Comparison of ENCODE assay signal across 25 mouse cellular contexts in the genomic region with DNA sequence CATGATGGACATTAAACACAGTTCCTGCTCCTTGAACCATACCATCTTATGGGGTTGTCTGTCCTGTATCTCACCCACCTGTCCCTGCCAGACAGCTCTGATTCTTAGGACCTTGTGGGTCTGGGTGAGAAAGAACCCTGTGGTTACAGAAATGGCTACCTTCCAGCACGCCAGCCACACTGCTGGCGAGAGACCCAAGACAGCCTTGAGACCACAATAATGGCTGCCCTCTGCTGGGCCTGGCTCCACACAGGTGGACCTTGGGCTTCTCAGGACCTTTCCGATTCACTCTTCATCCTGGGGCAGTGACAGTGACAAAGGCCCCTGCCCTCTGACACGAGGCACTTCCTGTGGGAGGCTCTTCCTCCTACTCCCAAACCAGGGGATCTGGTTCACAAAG. TPM values are rescaled to one million over a fixed set of nuclear protein-coding genes. Genes with fewer than 3 reads are reported as not detected.
A peak's percentile ranks its signal among the peaks of the same experiment; 100 is the strongest.
DNase-seq lines count a peak whose midpoint lies in the region; ATAC-seq and TF ChIP-seq lines count a peak whose summit lies in the region.
"Had no signal": no experiment of that assay in that cellular context is flagged by ENCODE, and none has a peak within 500 bp of the region (broad histone marks: within the 10 kb centered on the region; RNA-seq: fewer than 3 reads in every experiment).

No protein-coding gene starts in this region.

- H3K9me3 ChIP-seq in hindbrain, postnatal 0 days (ENCODE audit: low read length): no peaks in the 10 kb centered on the region
- no peaks in the 10 kb centered on the region for H3K9me3 ChIP-seq in hindbrain, embryonic 16.5 days (ENCODE audit: control insufficient read depth, low read length)
- H3K9me3 ChIP-seq in heart, embryonic 14.5 days (ENCODE audit: control insufficient read depth, low read length): no peaks in the 10 kb centered on the region
- H3K9me3 ChIP-seq: embryonic facial prominence, embryonic 15.5 days; forebrain, embryonic 10.5 days; limb, embryonic 13.5 days; liver, embryonic 13.5 days; midbrain, embryonic 10.5 days; stomach, embryonic 15.5 days had no signal

- no peak overlapping the region for H3K9ac ChIP-seq in heart, adult 2 months (ENCODE audit: low read depth, low read length)
- no peak overlapping the region for H3K9ac ChIP-seq in hindbrain, postnatal 0 days (replicated peaks; ENCODE audit: low read length)
- no peak overlapping the region for H3K9ac ChIP-seq in hindbrain, embryonic 16.5 days (ENCODE audit: low read depth, low read length)
- 0 out of 2 replicates have a peak overlapping the region, but pooled peaks have one; percentile 12 for H3K9ac ChIP-seq in heart, embryonic 14.5 days (ENCODE audit: low read length)
- H3K9ac ChIP-seq: embryonic facial prominence, embryonic 15.5 days; limb, embryonic 13.5 days; liver, embryonic 13.5 days; stomach, embryonic 15.5 days had no signal

- no peak overlapping the region for H3K4me3 ChIP-seq in heart, adult 2 months
- no peak overlapping the region for H3K4me3 ChIP-seq in hindbrain, postnatal 0 days (ENCODE audit: low read length)
- H3K4me3 ChIP-seq in hindbrain, embryonic 16.5 days (ENCODE audit: low read length): no peak overlapping the region
- H3K4me3 ChIP-seq in cortical plate, adult 2 months (ENCODE audit: insufficient read depth, low read length): no peak overlapping the region
- no peak overlapping the region for H3K4me3 ChIP-seq in heart, embryonic 14.5 days (ENCODE audit: control insufficient read depth in 1 of 2, insufficient read depth in 1 of 2, low read depth in 1 of 2, low read length in 2 of 2)
- H3K4me3 ChIP-seq: embryonic facial prominence, embryonic 15.5 days; forebrain, embryonic 10.5 days; limb, embryonic 13.5 days; liver, embryonic 13.5 days; midbrain, embryonic 10.5 days; stomach, embryonic 15.5 days had no signal

- peaks cover 4% of the 10 kb centered on the region for H3K4me1 ChIP-seq in heart, adult 2 months (ENCODE audit: control insufficient read depth, insufficient read depth, low read length)
- peaks cover 4% of the 10 kb centered on the region; the same call in 1 of the 2 replicates for H3K4me1 ChIP-seq in hindbrain, postnatal 0 days (ENCODE audit: insufficient read depth, low read length)
- H3K4me1 ChIP-seq in hindbrain, embryonic 16.5 days (ENCODE audit: control insufficient read depth, insufficient read depth, low read depth, low read length): peaks cover 5% of the 10 kb centered on the region
- H3K4me1 ChIP-seq in cortical plate, adult 2 months (ENCODE audit: control insufficient read depth, insufficient read depth, low read length): peaks cover 4% of the 10 kb centered on the region; the same call in 1 of the 2 replicates
- peaks cover 20 to 27% of the 10 kb centered on the region in 2 experiments for H3K4me1 ChIP-seq in heart, embryonic 14.5 days (ENCODE audit: control insufficient read depth in 2 of 2, insufficient read depth in 2 of 2, low read length in 2 of 2)
- H3K4me1 ChIP-seq: embryonic facial prominence, embryonic 15.5 days; limb, embryonic 13.5 days; liver, embryonic 13.5 days; stomach, embryonic 15.5 days had no signal

- no peaks in the 10 kb centered on the region for H3K27me3 ChIP-seq in heart, adult 2 months (ENCODE audit: control insufficient read depth, insufficient read depth, low read length)
- H3K27me3 ChIP-seq in hindbrain, postnatal 0 days (ENCODE audit: insufficient read depth, low read length): no peaks in the 10 kb centered on the region
- no peaks in the 10 kb centered on the region for H3K27me3 ChIP-seq in hindbrain, embryonic 16.5 days (replicated peaks; ENCODE audit: control insufficient read depth, insufficient read depth, low read length)
- no peaks in the 10 kb centered on the region for H3K27me3 ChIP-seq in heart, embryonic 14.5 days (ENCODE audit: control insufficient read depth, insufficient read depth, low read length)
- H3K27me3 ChIP-seq: embryonic facial prominence, embryonic 15.5 days; limb, embryonic 13.5 days; stomach, embryonic 15.5 days had no signal

- intact Hi-C loops in heart, adult 2 months (cut with DNase I): no loop called here
- intact Hi-C loops in heart, postnatal 25 days (cut with DNase I): no loop called here

- TF ChIP-seq POLR2A in heart, adult 2 months (IDR thresholded peaks at IDR 0.05; ENCODE audit: insufficient read depth, low read depth, low read length): no peak; the same call in none of the 2 replicates
- peak; percentile 57 for TF ChIP-seq POLR2A in cortical plate, adult 2 months (IDR thresholded peaks at IDR 0.05; ENCODE audit: extremely low read depth, insufficient read depth, low read length)

- ATAC-seq in hindbrain, postnatal 0 days: 0 out of 2 replicates have a peak, but pooled peaks have one; percentile 14
- ATAC-seq in hindbrain, embryonic 16.5 days: no peak
- ATAC-seq in heart, embryonic 14.5 days (ENCODE audit: insufficient number of reproducible peaks, insufficient read depth, low FRiP score, low read depth): 0 out of 2 replicates have a peak, but pooled peaks have one; percentile 27

- H3K4me2 ChIP-seq in hindbrain, postnatal 0 days (ENCODE audit: low read depth, low read length): no peak overlapping the region
- no peak overlapping the region for H3K4me2 ChIP-seq in hindbrain, embryonic 16.5 days (ENCODE audit: low read length)
- no peak overlapping the region for H3K4me2 ChIP-seq in heart, embryonic 14.5 days (ENCODE audit: low read length)
- H3K4me2 ChIP-seq: embryonic facial prominence, embryonic 15.5 days; limb, embryonic 13.5 days; liver, embryonic 13.5 days; stomach, embryonic 15.5 days had no signal

- no peaks in the 10 kb centered on the region for H3K36me3 ChIP-seq in heart, adult 2 months (ENCODE audit: control insufficient read depth, insufficient read depth, low read length)
- peaks cover 17% of the 10 kb centered on the region for H3K36me3 ChIP-seq in hindbrain, postnatal 0 days (ENCODE audit: insufficient read depth, low read length)
- peaks cover 23% of the 10 kb centered on the region for H3K36me3 ChIP-seq in hindbrain, embryonic 16.5 days (ENCODE audit: control insufficient read depth, insufficient read depth, low read length)
- H3K36me3 ChIP-seq in heart, embryonic 14.5 days (ENCODE audit: control insufficient read depth, insufficient read depth, low read length): peaks cover 33% of the 10 kb centered on the region
- H3K36me3 ChIP-seq: liver, embryonic 13.5 days had no signal

- H3K79me2 ChIP-seq in heart, adult 2 months (replicated peaks; ENCODE audit: control insufficient read depth, insufficient read depth, low read length): no peaks in the 10 kb centered on the region

- no peak for TF ChIP-seq EP300 in heart, adult 2 months (IDR thresholded peaks at IDR 0.05; ENCODE audit: insufficient read depth, low read depth, low read length)

- DNase-seq in heart, adult 2 months: no peak
- no peak for DNase-seq in heart, postnatal 25 days (ENCODE audit: low spot score)
- DNase-seq in hindbrain, postnatal 0 days (ENCODE audit: low spot score): no peak
- no peak for DNase-seq in c-Kit-positive CD71-positive TER-119-positive erythroid progenitor cells, embryonic 14.5 days (ENCODE audit: low spot score)
- no peak for DNase-seq in adrenal gland, adult 18-20 months (ENCODE audit: low spot score in 2 of 2)
- DNase-seq: cerebellum, adult 9-11 months; embryo, embryonic 11 days; kidney, adult 8-10 months; kidney, postnatal 14 days; liver, embryonic 13.5 days; thymus, adult 18-20 months; thymus, postnatal 4 days had no signal

- H3K27ac ChIP-seq in heart, adult 2 months: peak overlapping the region; percentile 58
- no peak overlapping the region for H3K27ac ChIP-seq in hindbrain, postnatal 0 days
- no peak overlapping the region for H3K27ac ChIP-seq in hindbrain, embryonic 16.5 days (ENCODE audit: low read depth, low read length)
- H3K27ac ChIP-seq in cortical plate, adult 2 months (ENCODE audit: insufficient read depth, low read length): no peak overlapping the region
- peak overlapping the region; percentile 76 to 77 for H3K27ac ChIP-seq in heart, embryonic 14.5 days (replicated peaks in 1 of 2; ENCODE audit: control insufficient read depth in 1 of 2, insufficient read depth in 1 of 2, low read depth in 2 of 2, low read length in 2 of 2)
- H3K27ac ChIP-seq: embryonic facial prominence, embryonic 15.5 days; forebrain, embryonic 10.5 days; limb, embryonic 13.5 days; liver, embryonic 13.5 days; macrophage; midbrain, embryonic 10.5 days; stomach, embryonic 15.5 days had no signal

- TF ChIP-seq CTCF in heart, adult 2 months (IDR thresholded peaks at IDR 0.05): no peak
- TF ChIP-seq CTCF in hindbrain, postnatal 0 days (IDR thresholded peaks at IDR 0.05; ENCODE audit: low read depth): no peak
- no peak for TF ChIP-seq CTCF in cortical plate, adult 2 months (IDR thresholded peaks at IDR 0.05; ENCODE audit: extremely low read depth, insufficient read depth, low read length)

- WGBS in heart, adult 2 months: 43% methylated on average over 4 of the region's 4 CpGs
- WGBS in hindbrain, postnatal 0 days: 59% methylated on average over 4 of the region's 4 CpGs
- WGBS in hindbrain, embryonic 16.5 days: 51% methylated on average over 4 of the region's 4 CpGs
- 50% methylated on average over 4 of the region's 4 CpGs for WGBS in heart, embryonic 14.5 days

RNA-seq across cellular contexts. Expression of a gene that starts 9.8 kb away (rescaled TPM):
- 100 to 1,000 TPM in 1 of 2 experiments, 10 to 100 TPM in 1; 88.5 to 103 TPM for total RNA-seq in heart, adult 2 months (2021)
- 45.6 and 51.1 TPM in 2 replicates for polyA plus RNA-seq in heart, adult 2 months (2012; rRNA removed)
- total RNA-seq in heart, postnatal 25 days (2021): 10 to 100 TPM; 83.5 to 93.2 TPM
- 88.0 and 96.9 TPM in 2 replicates for total RNA-seq in hindbrain, postnatal 0 days (2014; rRNA removed)
- polyA plus RNA-seq in hindbrain, postnatal 0 days (2015; fragmentation: Nextera tagmentation; extraction: Ambion mirVana): 28.1 and 33.4 TPM in 2 replicates
- polyA plus RNA-seq in hindbrain, embryonic 16.5 days (2015; fragmentation: Nextera tagmentation; extraction: Ambion mirVana): 44.9 and 45.7 TPM in 2 replicates
- polyA plus RNA-seq in cortical plate, adult 2 months (2012; rRNA removed): 96.0 and 107 TPM in 2 replicates
- 17.9 and 18.3 TPM in 2 replicates for polyA plus RNA-seq in heart, embryonic 14.5 days (2014; fragmentation: Nextera tagmentation; extraction: Ambion mirVana)
- total RNA-seq in adrenal gland, adult 18-20 months (2021): 10 to 100 TPM; 17.0 to 24.2 TPM

RNA-seq across cellular contexts. Expression of a gene that starts 10.0 kb away (rescaled TPM):
- not detected for total RNA-seq in heart, adult 2 months (2021)
- not detected in 2 replicates for polyA plus RNA-seq in heart, adult 2 months (2012; rRNA removed)
- not detected for total RNA-seq in heart, postnatal 25 days (2021)
- total RNA-seq in hindbrain, postnatal 0 days (2014; rRNA removed): not detected in 2 replicates
- polyA plus RNA-seq in hindbrain, postnatal 0 days (2015; fragmentation: Nextera tagmentation; extraction: Ambion mirVana): 0.37 and 0.60 TPM in 2 replicates
- 0.44 and 1.3 TPM in 2 replicates for polyA plus RNA-seq in hindbrain, embryonic 16.5 days (2015; fragmentation: Nextera tagmentation; extraction: Ambion mirVana)
- not detected in 2 replicates for polyA plus RNA-seq in cortical plate, adult 2 months (2012; rRNA removed)
- 0.57 and 0.70 TPM in 2 replicates for polyA plus RNA-seq in heart, embryonic 14.5 days (2014; fragmentation: Nextera tagmentation; extraction: Ambion mirVana)
- total RNA-seq in adrenal gland, adult 18-20 months (2021): not detected
- total RNA-seq: gastrocnemius, adult 8-10 months; heart, postnatal 10 days; left cerebral cortex, postnatal 14 days had no signal

RNA-seq across cellular contexts. Expression of a gene that starts 40.9 kb away (rescaled TPM):
- total RNA-seq in heart, adult 2 months (2021): 100 to 1,000 TPM; 238 to 254 TPM
- polyA plus RNA-seq in heart, adult 2 months (2012; rRNA removed): 127 and 204 TPM in 2 replicates
- total RNA-seq in heart, postnatal 25 days (2021): 100 to 1,000 TPM; 244 to 266 TPM
- 187 and 191 TPM in 2 replicates for total RNA-seq in hindbrain, postnatal 0 days (2014; rRNA removed)
- 445 and 455 TPM in 2 replicates for polyA plus RNA-seq in hindbrain, postnatal 0 days (2015; fragmentation: Nextera tagmentation; extraction: Ambion mirVana)
- 478 and 502 TPM in 2 replicates for polyA plus RNA-seq in hindbrain, embryonic 16.5 days (2015; fragmentation: Nextera tagmentation; extraction: Ambion mirVana)
- polyA plus RNA-seq in cortical plate, adult 2 months (2012; rRNA removed): 171 and 176 TPM in 2 replicates
- 469 and 477 TPM in 2 replicates for polyA plus RNA-seq in heart, embryonic 14.5 days (2014; fragmentation: Nextera tagmentation; extraction: Ambion mirVana)
- total RNA-seq in adrenal gland, adult 18-20 months (2021): 100 to 1,000 TPM; 267 to 341 TPM

RNA-seq across cellular contexts. Expression of a gene that starts 42.9 kb away (rescaled TPM):
- 1 to 10 TPM; 5.0 to 5.8 TPM for total RNA-seq in heart, adult 2 months (2021)
- 4.8 and 7.8 TPM in 2 replicates for polyA plus RNA-seq in heart, adult 2 months (2012; rRNA removed)
- total RNA-seq in heart, postnatal 25 days (2021): 1 to 10 TPM; 9.0 to 9.4 TPM
- 123 and 130 TPM in 2 replicates for total RNA-seq in hindbrain, postnatal 0 days (2014; rRNA removed)
- 33.9 and 38.6 TPM in 2 replicates for polyA plus RNA-seq in hindbrain, postnatal 0 days (2015; fragmentation: Nextera tagmentation; extraction: Ambion mirVana)
- 44.5 and 45.7 TPM in 2 replicates for polyA plus RNA-seq in hindbrain, embryonic 16.5 days (2015; fragmentation: Nextera tagmentation; extraction: Ambion mirVana)
- polyA plus RNA-seq in cortical plate, adult 2 months (2012; rRNA removed): 282 and 292 TPM in 2 replicates
- 5.6 and 5.8 TPM in 2 replicates for polyA plus RNA-seq in heart, embryonic 14.5 days (2014; fragmentation: Nextera tagmentation; extraction: Ambion mirVana)
- 1 to 10 TPM; 1.6 to 1.8 TPM for total RNA-seq in adrenal gland, adult 18-20 months (2021)
- polyA plus RNA-seq: C2C12, macrophage had no signal

RNA-seq across cellular contexts. Expression of a gene that starts 50.9 kb away (rescaled TPM):
- total RNA-seq in heart, adult 2 months (2021): 1 to 10 TPM; 2.8 to 3.2 TPM
- 3.9 and 4.9 TPM in 2 replicates for polyA plus RNA-seq in heart, adult 2 months (2012; rRNA removed)
- total RNA-seq in heart, postnatal 25 days (2021): 1 to 10 TPM; 3.8 to 4.3 TPM
- total RNA-seq in hindbrain, postnatal 0 days (2014; rRNA removed): 10.5 and 13.1 TPM in 2 replicates
- 14.2 and 14.5 TPM in 2 replicates for polyA plus RNA-seq in hindbrain, postnatal 0 days (2015; fragmentation: Nextera tagmentation; extraction: Ambion mirVana)
- 22.7 and 25.8 TPM in 2 replicates for polyA plus RNA-seq in hindbrain, embryonic 16.5 days (2015; fragmentation: Nextera tagmentation; extraction: Ambion mirVana)
- 25.0 and 28.4 TPM in 2 replicates for polyA plus RNA-seq in cortical plate, adult 2 months (2012; rRNA removed)
- 10.8 and 11.7 TPM in 2 replicates for polyA plus RNA-seq in heart, embryonic 14.5 days (2014; fragmentation: Nextera tagmentation; extraction: Ambion mirVana)
- 1 to 10 TPM; 6.6 to 7.7 TPM for total RNA-seq in adrenal gland, adult 18-20 months (2021)

Comparison
In these comparisons a context has a peak if more than half of its experiments do, and no peak if none do; other contexts are left out.
1. H3K27ac ChIP-seq: peak in heart, adult 2 months (single experiment) and heart, embryonic 14.5 days (2 of 2); none in hindbrain, postnatal 0 days (single experiment), hindbrain, embryonic 16.5 days (single experiment) and cortical plate, adult 2 months (single experiment).